Mouse (Mus musculus) ES-E14 (cell line): ENCODE measurements around the gene Plppr1.

Source experiments
- HCFC1 ChIP-seq: IDR thresholded peaks from 2 replicates; pipeline ENCODE4 v1.6.1; 2012; ENCODE audit warnings: low read length, inconsistent platforms, borderline replicate concordance; ENCODE audit not compliant: insufficient read depth
- ZNF384 ChIP-seq: IDR thresholded peaks from 2 replicates; pipeline ENCODE4 v1.6.1; 2012; ENCODE audit warnings: low read depth, low read length, inconsistent platforms

GRCm38 (mm10) chr4:49144798-49145197 is 85.7 kb downstream of the Plppr1 start:
- TF ChIP-seq ZNF384 (no peak), HCFC1 (no peak)
